Mouse (Mus musculus) hindbrain, postnatal 0 days (tissue): Measurements from ENCODE around the gene Ackr1. TPM values are rescaled to one million over a fixed set of nuclear protein-coding genes. Genes with fewer than 3 reads are reported as not detected.

ENCODE experiments used
- ATAC-seq: fragments of 200-750 bp; cut with Nextera tagmentation; 2 replicates; pipeline ENCODE4 v1.8.0; 2017; ENCODE audit warnings: mild to moderate bottlenecking, moderate TSS enrichment, moderate library complexity
- DNase-seq: peaks from one replicate; pipeline ENCODE4 v3.0.0-alpha.2; 2015; ENCODE audit warnings: low spot score
- H3K27ac ChIP-seq: fragments of 300-500 bp; sonication (generic); 2 replicates; pipeline ENCODE4 v1.5.1; 2014; ENCODE audit warnings: mild to moderate bottlenecking
- H3K27me3 ChIP-seq: fragments of 300-500 bp; sonication (generic); 2 replicates; pipeline ENCODE4 v1.6.1; 2014; ENCODE audit warnings: low read length, mixed read lengths; ENCODE audit not compliant: insufficient read depth
- H3K36me3 ChIP-seq: fragments of 300-500 bp; sonication (generic); 2 replicates; pipeline ENCODE4 v1.6.1; 2014; ENCODE audit warnings: low read length, mixed read lengths; ENCODE audit not compliant: insufficient read depth
- H3K4me1 ChIP-seq: fragments of 300-500 bp; sonication (generic); 2 replicates; pipeline ENCODE4 v1.6.1; 2014; ENCODE audit warnings: antibody characterized with exemption, low read length, mixed read lengths; ENCODE audit not compliant: insufficient read depth
- H3K4me2 ChIP-seq: fragments of 300-500 bp; sonication (generic); 2 replicates; pipeline ENCODE4 v1.6.1; 2014; ENCODE audit warnings: low read depth, mild to moderate bottlenecking, low read length, moderate library complexity, mixed read lengths
- H3K4me3 ChIP-seq: fragments of 300-500 bp; sonication (generic); 2 replicates; pipeline ENCODE4 v1.5.1; 2014; ENCODE audit warnings: low read length
- H3K9ac ChIP-seq: fragments of 300-500 bp; sonication (generic); replicated peaks from 2 replicates; pipeline ENCODE4 v1.6.1; 2014; ENCODE audit warnings: mild to moderate bottlenecking, low read length, moderate library complexity, mixed read lengths
- H3K9me3 ChIP-seq: fragments of 300-500 bp; sonication (generic); 2 replicates; pipeline ENCODE4 v1.6.1; 2016; ENCODE audit warnings: low read length, mixed read lengths
- CTCF ChIP-seq: IDR thresholded peaks from 2 replicates; pipeline ENCODE4 v1.5.1; 2016; ENCODE audit warnings: antibody characterized with exemption, control low read depth, low read depth
- WGBS: fragments of 180-500 bp; shearing (Covaris S2); extraction: QIAGEN DNeasy Blood & Tissue Kit; methylation state at CpG from one replicate; pipeline ENCODE4 v1.1.7; 2014; 5-methylcytosine and 5-hydroxymethylcytosine counted together
- polyA plus RNA-seq: library from polyadenylated mRNA; unstranded; fragments of >200 nt; fragmentation: Nextera tagmentation; extraction: Ambion mirVana; gene quantifications from 2 replicates; pipeline ENCODE4 v1.2.1, GENCODE M21; 2015
- total RNA-seq: library from RNA; depleted of rRNA; stranded (reverse); fragments of >200 nt; gene quantifications from 2 replicates; pipeline ENCODE4 v1.2.3, GENCODE M21; 2014

The Ackr1 gene
- total and polyA plus RNA-seq, 2 experiments from 2014 or later = 21.5 to 55.2 TPM

DNA sequence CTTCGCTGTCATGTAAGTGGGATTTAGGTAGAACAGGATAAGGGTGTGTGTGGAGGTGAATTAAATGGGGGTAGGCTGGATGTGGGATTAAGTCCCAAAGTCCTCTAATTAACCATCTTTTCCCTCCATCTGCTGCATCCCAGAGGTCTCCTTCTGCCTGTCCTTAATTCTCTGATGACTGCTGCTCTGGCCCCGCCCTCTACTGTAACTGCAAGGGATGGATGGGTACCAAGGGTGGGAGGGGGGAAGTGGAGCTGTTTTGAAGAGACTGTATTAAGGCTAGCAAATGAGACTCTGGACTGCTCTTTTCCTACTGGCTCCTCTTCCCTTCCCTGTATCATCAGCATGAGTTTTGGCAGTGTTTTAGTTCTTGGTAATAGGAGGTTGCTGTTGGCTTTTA, 36.1 kb upstream of the Ackr1 start:
- no peak for TF ChIP-seq CTCF
- Histone ChIP-seq H3K4me1 (peaks cover 17% of the 10 kb centered on the region), H3K27me3 (no peaks in the 10 kb centered on the region), H3K9me3 (no peaks in the 10 kb centered on the region), H3K27ac (no peak overlapping the region), H3K9ac (no peak overlapping the region), H3K4me2 (no peak overlapping the region), H3K4me3 (no peak overlapping the region), H3K36me3 (no peaks in the 10 kb centered on the region)
- DNase-seq (no peak), ATAC-seq (no peak)
- WGBS = 53% methylated on average over 2 of the region's 2 CpGs

DNA sequence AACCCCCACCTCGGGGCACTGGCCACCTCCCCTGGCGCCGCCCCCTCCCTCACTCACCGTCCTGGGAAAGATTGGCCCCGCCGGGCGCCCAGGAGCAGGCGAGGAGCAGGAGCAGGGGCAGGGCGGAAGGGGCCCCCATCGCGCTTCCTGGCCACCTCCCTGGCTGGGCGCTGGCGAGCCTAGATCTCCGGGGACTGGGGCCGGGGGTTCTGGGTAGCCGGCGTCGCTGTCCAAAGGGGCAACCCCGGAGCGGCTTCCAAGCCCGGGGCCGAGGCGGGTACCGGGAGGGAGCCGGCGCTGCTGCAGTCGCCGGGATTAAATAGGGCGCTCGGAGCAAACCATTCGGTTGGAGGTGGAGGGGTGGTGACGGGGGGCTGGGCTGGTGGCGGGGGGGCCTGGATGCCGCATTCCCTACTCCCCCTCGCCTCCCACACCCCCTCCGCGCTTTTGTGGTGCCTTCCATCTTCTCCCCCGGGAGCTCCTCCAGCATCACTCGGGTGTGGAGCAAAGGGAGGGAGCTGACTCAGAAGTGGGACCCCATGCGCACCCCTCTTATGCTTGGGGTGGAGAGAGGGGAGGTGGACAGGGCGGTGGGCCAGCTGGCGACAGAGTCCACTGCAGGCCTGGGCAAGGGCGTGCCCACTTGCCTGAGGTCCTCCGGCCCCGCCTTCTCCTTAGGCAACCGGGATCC, 34.0 kb upstream of the Ackr1 start, which contains the start of gene Cadm3:
Gene Cadm3, minus strand, starts transcription at position 340 of the 691 bp plus-strand sequence.
- peak within 1 kb of the TSS; percentile 75 for H3K9ac ChIP-seq
- H3K4me3 ChIP-seq = peak within 1 kb of the TSS; percentile 59
- peak; percentile 87 for DNase-seq
- peak; percentile 88 for ATAC-seq
- H3K36me3 ChIP-seq = no peaks in the 10 kb centered on the region
- WGBS = 2% methylated on average over 40 of the region's 46 CpGs
- H3K4me1 ChIP-seq = peaks cover 23% of the 10 kb centered on the region
- no peaks in the 10 kb centered on the region for H3K9me3 ChIP-seq
- no peak for TF ChIP-seq CTCF
- H3K27me3 ChIP-seq = no peaks in the 10 kb centered on the region
- peak within 1 kb of the TSS; percentile 67 for H3K4me2 ChIP-seq
- H3K27ac ChIP-seq = peak within 1 kb of the TSS; percentile 86

DNA sequence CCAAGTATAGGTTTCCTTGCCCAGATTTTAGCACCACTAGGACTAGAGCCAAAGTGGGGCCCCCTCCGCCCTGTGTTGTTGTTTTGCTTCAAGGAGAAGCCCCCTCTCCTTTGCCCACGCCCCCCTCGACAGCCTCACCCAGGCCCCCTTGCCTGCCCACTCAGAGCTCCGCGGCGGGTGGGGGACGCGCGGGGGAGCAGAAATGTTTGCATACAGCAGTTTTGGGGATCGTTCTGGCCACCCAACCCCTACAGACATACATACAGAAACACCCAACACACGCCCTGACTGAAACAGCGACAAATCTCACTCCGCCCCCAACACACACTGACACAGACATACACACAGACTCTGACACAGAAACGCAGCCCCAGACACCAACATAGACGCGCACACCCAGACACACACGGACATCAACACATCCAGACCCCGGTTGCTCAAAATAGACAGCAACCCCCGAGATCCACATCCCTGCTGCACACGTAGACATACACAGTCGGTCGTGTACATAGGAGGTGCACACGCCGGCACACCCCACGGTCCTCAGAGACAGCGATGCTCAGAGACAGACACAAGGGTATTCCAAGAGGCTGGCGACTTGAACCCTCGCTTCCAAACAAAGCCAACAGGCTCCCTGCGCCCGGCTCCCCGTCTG, 33.3 kb upstream of the Ackr1 start:
- DNase-seq (peak; percentile 63), ATAC-seq (peak; percentile 55)
- TF ChIP-seq CTCF = no peak
- peak overlapping the region; percentile 75 for H3K9ac ChIP-seq
- peak overlapping the region; percentile 59 for H3K4me3 ChIP-seq
- H3K36me3 ChIP-seq = no peaks in the 10 kb centered on the region
- H3K4me1 ChIP-seq = peaks cover 23% of the 10 kb centered on the region
- H3K27ac ChIP-seq = peak overlapping the region; percentile 86
- H3K9me3 ChIP-seq = no peaks in the 10 kb centered on the region
- peak overlapping the region; percentile 67 for H3K4me2 ChIP-seq
- WGBS = under 1% methylated on average over 31 of the region's 31 CpGs
- H3K27me3 ChIP-seq = no peaks in the 10 kb centered on the region

DNA sequence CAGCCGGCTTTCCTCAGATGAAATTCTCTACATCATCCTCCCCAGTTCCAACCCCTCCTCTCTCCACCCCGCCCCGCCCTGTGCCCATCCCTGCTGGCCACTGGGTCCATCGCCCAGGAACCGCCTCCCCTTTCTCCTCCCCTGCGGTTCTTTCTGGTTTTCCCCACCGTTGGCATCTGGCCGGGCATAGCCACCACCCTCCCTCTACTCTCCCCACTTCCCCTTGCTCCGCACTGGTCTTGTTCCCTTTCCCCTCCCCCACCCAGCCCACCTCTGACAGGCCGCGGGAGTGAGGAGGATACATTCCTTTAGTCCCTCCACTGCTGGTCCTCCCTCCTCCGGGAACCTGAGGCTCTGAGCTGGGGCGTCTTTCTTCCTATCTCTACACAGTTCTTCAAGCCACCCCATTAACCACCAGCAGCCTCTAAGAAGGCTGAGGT, 32.4 kb upstream of the Ackr1 start:
- no peaks in the 10 kb centered on the region for H3K9me3 ChIP-seq
- peak overlapping the region; percentile 59 for H3K4me3 ChIP-seq
- H3K4me2 ChIP-seq = peak overlapping the region; percentile 67
- no peak for TF ChIP-seq CTCF
- H3K36me3 ChIP-seq = no peaks in the 10 kb centered on the region
- H3K27me3 ChIP-seq = no peaks in the 10 kb centered on the region
- H3K27ac ChIP-seq = peak overlapping the region; percentile 86
- ATAC-seq (peak; percentile 33), DNase-seq (peak; percentile 46)
- 1% methylated on average over 12 of the region's 13 CpGs for WGBS
- H3K9ac ChIP-seq = peak overlapping the region; percentile 75
- H3K4me1 ChIP-seq = peaks cover 23% of the 10 kb centered on the region

DNA sequence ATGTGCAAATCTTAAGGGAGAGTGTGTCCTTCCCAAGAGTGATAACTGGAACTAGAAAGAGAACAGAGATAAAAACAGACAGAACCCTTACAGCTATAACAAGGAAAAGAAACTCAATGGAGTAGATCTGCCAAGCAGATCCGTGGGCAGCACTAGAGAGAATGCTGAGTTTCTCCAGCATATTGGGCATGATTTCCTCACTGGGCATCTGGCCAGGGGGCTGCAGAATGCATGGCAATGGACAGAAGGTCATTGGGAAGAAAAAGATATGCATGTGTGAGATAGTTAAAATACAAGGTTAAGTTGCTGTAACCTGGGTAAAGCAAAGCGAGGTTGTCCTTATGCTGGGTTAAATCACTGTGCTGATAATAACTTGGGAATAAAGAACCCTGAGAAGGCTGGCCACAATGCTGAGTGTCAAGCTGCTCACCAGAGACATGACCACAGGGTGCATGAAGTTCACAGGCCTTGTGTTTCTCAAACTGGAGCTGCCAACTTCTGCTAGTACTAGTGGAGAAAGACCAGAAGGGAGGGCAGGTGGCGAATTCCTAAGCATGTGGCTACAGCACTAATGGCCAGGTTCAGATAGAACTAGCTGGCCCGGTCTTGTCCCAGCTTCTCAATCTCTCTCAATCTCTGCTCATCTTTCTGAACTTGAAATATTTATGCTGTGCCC, 30.7 kb upstream of the Ackr1 start:
- WGBS = 68% methylated on average over 4 of the region's 4 CpGs
- no peak overlapping the region for H3K9ac ChIP-seq
- no peak overlapping the region; the same call in 1 of the 2 replicates for H3K27ac ChIP-seq
- TF ChIP-seq CTCF = no peak
- peak overlapping the region; percentile 67; the same call in 1 of the 2 replicates for H3K4me2 ChIP-seq
- DNase-seq = no peak
- no peak for ATAC-seq
- H3K36me3 ChIP-seq = no peaks in the 10 kb centered on the region
- peaks cover 23% of the 10 kb centered on the region for H3K4me1 ChIP-seq
- no peaks in the 10 kb centered on the region for H3K9me3 ChIP-seq
- H3K4me3 ChIP-seq = no peak overlapping the region
- H3K27me3 ChIP-seq = no peaks in the 10 kb centered on the region

DNA sequence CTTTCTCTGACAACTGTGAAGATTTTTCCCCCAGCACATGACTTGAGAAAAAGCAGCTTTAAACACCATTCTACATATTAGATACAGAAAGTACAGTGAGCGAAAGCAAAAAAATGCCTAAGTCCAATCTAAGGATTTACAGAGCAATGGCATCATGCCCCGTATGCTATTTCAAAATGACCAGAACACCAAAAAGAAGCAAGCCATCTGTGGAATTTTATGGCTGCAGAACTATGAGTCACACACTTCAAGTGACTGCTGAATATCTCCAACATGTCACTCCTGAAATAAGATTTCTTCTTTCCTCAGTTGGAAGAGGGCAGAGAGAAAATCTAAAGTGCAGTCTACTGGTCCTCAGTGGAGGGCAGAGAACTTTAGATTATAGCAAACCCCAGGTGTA, 29.9 kb upstream of the Ackr1 start:
- H3K27ac ChIP-seq = no peak overlapping the region
- no peaks in the 10 kb centered on the region for H3K9me3 ChIP-seq
- DNase-seq (no peak), ATAC-seq (no peak)
- H3K27me3 ChIP-seq = no peaks in the 10 kb centered on the region
- no peak overlapping the region for H3K4me2 ChIP-seq
- H3K9ac ChIP-seq = no peak overlapping the region
- peaks cover 23% of the 10 kb centered on the region for H3K4me1 ChIP-seq
- 90% methylated on average over 2 of the region's 2 CpGs for WGBS
- TF ChIP-seq CTCF = no peak
- H3K36me3 ChIP-seq = no peaks in the 10 kb centered on the region
- no peak overlapping the region for H3K4me3 ChIP-seq
